Mouse (Mus musculus): ENCODE results near the gene Casc3. TPM values are rescaled to one million over a fixed set of nuclear protein-coding genes. Genes with fewer than 3 reads are reported as not detected.

Gene Casc3
- polyA plus RNA-seq (2012; rRNA removed) = 30.2 and 32.6 TPM in 2 replicates

DNA sequence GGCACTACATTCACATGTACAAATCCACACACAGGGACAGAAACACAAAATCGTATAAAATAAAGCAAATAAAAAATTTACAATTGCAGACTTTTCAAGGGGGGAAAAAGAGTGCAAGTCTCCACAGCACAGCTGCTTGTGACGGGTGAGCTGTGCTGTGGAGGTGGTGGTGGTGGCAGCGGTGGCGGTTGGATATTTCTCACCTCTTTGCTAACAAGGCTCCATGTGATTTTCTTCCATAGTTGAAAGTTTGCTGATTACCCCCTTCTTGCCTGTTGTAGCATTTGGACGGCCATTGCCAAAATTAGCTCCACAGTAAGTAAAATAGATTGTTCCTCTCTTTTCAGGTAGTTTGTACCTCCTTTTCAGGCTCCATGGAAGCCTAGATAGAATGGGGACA lies at the start of gene Casc3:
TSS of gene Casc3 (plus strand) at position 301 of the 400 bp plus-strand sequence.
- 96% methylated on average over 5 of the region's 5 CpGs for WGBS
- H3K36me3 ChIP-seq (ENCODE audit: control insufficient read depth, insufficient read depth, low read length) = peaks cover 44% of the 10 kb centered on the region

DNA sequence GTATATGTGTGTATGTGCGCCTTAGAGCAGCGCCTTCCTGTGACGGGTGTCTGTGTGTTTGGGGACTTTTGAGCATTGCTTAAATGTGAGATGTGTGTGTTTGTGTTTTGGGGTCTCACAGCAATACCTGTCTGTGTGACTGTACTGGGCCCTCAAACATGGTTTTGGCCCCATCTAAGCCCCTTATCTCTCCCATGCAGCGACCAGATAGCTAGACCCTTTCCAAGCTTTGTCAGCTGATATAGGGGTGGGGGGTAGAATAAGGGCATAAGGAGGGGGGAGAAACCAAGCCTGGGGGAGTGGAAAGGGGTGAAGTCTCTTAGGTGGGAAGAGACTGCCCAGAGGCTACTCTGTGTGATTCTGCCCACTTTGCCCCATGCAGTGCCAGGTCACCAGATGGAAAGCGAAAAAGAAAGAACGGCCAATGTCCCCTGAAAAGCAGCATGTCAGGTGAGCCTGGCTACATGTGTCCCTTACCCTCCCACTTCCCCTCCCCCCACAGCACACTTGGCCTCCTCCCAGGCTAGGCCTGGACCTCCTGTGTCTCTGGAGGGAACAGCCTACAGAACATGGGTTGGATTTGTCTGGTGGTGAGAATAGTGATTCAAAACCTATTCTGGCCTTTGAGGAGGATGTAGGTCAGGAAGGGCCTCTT lies 48.9 kb upstream of the Casc3 start:
- Histone ChIP-seq H3K36me3 (ENCODE audit: control insufficient read depth, insufficient read depth, low read length) (no peaks in the 10 kb centered on the region), H3K27me3 (ENCODE audit: control insufficient read depth, insufficient read depth, low read length) (no peaks in the 10 kb centered on the region), H3K4me3 (ENCODE audit: extremely low read depth, insufficient read depth, insufficient read length) (no peak overlapping the region), H3K4me1 (ENCODE audit: control insufficient read depth, insufficient read depth, insufficient read length) (peaks cover 9% of the 10 kb centered on the region), H3K27ac (ENCODE audit: insufficient read depth, low read length) (no peak overlapping the region)
- no peak for DNase-seq (ENCODE audit: low read depth in 1 of 2, low spot score in 2 of 2)
- TF ChIP-seq CTCF (IDR thresholded peaks at IDR 0.05; ENCODE audit: extremely low read depth, insufficient read depth, insufficient read length, insufficient replicate concordance) (no peak), POLR2A (IDR thresholded peaks at IDR 0.05; ENCODE audit: low read depth, low read length) (no peak)
- WGBS = 96% methylated on average over 6 of the region's 6 CpGs

More for the DNA sequence above, at the start of gene Casc3:
- no peak for TF ChIP-seq POLR2A (IDR thresholded peaks at IDR 0.05; ENCODE audit: low read depth, low read length)
- no peak for TF ChIP-seq CTCF (IDR thresholded peaks at IDR 0.05; ENCODE audit: extremely low read depth, insufficient read depth, insufficient read length, insufficient replicate concordance)
- peaks cover 3% of the 10 kb centered on the region; the same call in 1 of the 2 replicates for H3K4me1 ChIP-seq (ENCODE audit: control insufficient read depth, insufficient read depth, insufficient read length)
- no peak within 1 kb of the TSS for H3K4me3 ChIP-seq (ENCODE audit: extremely low read depth, insufficient read depth, insufficient read length)
- no peaks in the 10 kb centered on the region for H3K27me3 ChIP-seq (ENCODE audit: control insufficient read depth, insufficient read depth, low read length)
- H3K27ac ChIP-seq (ENCODE audit: insufficient read depth, low read length) = no peak within 1 kb of the TSS
- DNase-seq (ENCODE audit: low read depth in 1 of 2, low spot score in 2 of 2) = no peak

DNA sequence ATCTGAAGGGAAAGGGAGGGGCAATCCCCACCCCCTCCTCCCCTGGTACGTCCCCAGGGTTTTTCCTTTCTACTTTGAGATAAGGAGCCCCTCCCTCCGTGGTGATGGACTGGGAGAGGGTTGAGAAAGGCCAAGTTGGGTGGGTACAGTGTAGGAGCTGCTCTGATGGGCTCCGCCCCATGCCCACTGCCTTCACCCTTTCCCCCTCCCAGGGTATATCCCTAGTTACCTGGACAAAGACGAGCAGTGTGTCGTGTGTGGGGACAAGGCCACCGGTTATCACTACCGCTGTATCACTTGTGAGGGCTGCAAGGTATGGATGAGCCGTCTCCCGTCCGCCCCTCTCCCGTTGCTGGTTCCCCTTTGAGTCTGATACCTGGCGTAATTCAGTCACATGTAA lies 48.0 kb upstream of the Casc3 start:
- Histone ChIP-seq H3K27me3 (ENCODE audit: control insufficient read depth, insufficient read depth, low read length) (no peaks in the 10 kb centered on the region), H3K36me3 (ENCODE audit: control insufficient read depth, insufficient read depth, low read length) (no peaks in the 10 kb centered on the region), H3K4me3 (ENCODE audit: extremely low read depth, insufficient read depth, insufficient read length) (no peak overlapping the region), H3K4me1 (ENCODE audit: control insufficient read depth, insufficient read depth, insufficient read length) (peaks cover 4% of the 10 kb centered on the region; the same call in 1 of the 2 replicates), H3K27ac (ENCODE audit: insufficient read depth, low read length) (no peak overlapping the region)
- no peak for DNase-seq (ENCODE audit: low read depth in 1 of 2, low spot score in 2 of 2)
- 85% methylated on average over 12 of the region's 12 CpGs for whole genome bisulfite sequencing
- no peak for TF ChIP-seq POLR2A (IDR thresholded peaks at IDR 0.05; ENCODE audit: low read depth, low read length)
- no peak for TF ChIP-seq CTCF (IDR thresholded peaks at IDR 0.05; ENCODE audit: extremely low read depth, insufficient read depth, insufficient read length, insufficient replicate concordance)

DNA sequence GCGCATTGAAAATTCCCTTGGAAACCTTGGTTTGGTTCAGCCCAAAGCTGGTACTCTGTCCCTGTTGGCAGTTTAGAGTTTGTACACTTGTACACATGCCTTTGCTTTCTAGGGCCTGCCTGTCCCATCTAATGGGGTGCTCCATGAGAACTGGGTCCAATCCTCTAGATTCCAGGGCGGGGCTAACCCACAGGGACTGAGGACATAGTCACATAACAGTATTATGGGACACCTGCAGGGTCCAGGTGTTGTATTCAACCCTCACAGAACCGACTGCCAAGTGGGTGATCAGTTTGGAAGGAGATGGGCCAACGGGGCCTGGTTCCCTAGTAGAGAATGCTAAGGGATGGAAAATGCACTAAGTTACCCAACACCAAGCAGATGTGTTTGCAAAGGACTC lies 42.8 kb upstream of the Casc3 start:
- WGBS = 89% methylated on average over 4 of the region's 4 CpGs
- no peak overlapping the region for H3K27ac ChIP-seq (ENCODE audit: insufficient read depth, low read length)
- no peaks in the 10 kb centered on the region for H3K27me3 ChIP-seq (ENCODE audit: control insufficient read depth, insufficient read depth, low read length)
- no peak for DNase-seq (ENCODE audit: low read depth in 1 of 2, low spot score in 2 of 2)
- no peaks in the 10 kb centered on the region; the same call in 1 of the 2 replicates for H3K4me1 ChIP-seq (ENCODE audit: control insufficient read depth, insufficient read depth, insufficient read length)
- H3K36me3 ChIP-seq (ENCODE audit: control insufficient read depth, insufficient read depth, low read length) = no peaks in the 10 kb centered on the region; the same call in 1 of the 2 replicates
- no peak overlapping the region for H3K4me3 ChIP-seq (ENCODE audit: extremely low read depth, insufficient read depth, insufficient read length)
- no peak for TF ChIP-seq POLR2A (IDR thresholded peaks at IDR 0.05; ENCODE audit: low read depth, low read length)

DNA sequence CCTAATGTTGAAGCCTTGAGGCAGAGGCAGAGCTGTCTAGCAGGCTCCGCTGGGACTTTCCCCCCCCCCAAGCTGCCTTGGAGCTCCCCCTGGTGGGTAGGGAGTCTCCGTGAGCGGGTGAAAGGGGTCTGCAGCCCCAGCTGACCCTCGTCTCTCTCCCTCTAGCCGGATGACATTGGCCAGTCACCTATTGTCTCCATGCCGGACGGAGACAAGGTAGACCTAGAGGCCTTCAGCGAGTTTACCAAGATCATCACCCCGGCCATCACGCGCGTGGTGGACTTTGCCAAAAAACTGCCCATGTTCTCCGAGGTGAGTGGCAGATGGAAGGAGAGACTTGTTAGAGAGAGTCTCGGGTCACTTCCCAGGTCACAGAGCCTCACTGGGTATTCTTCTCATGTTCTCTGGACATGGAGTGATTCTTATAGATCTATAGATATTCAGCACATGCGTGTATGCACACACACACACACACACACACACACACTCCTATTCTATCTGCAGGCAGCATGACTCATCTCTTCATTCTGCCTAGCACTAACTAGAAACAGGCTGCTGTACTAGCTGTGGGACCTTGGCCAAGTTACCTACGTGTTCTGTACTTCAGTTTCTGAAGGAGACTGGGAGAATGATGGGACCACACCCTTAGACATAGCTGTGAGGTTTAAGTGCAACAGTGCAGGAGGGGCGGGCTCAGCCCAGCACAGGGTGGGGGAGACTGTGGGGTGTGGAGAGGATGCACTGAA lies 41.8 kb upstream of the Casc3 start:
- no peak for DNase-seq (ENCODE audit: low read depth in 1 of 2, low spot score in 2 of 2)
- H3K27ac ChIP-seq (ENCODE audit: insufficient read depth, low read length) = no peak overlapping the region
- peaks cover 5% of the 10 kb centered on the region; the same call in 1 of the 2 replicates for H3K4me1 ChIP-seq (ENCODE audit: control insufficient read depth, insufficient read depth, insufficient read length)
- H3K27me3 ChIP-seq (ENCODE audit: control insufficient read depth, insufficient read depth, low read length) = no peaks in the 10 kb centered on the region
- no peaks in the 10 kb centered on the region; the same call in 1 of the 2 replicates for H3K36me3 ChIP-seq (ENCODE audit: control insufficient read depth, insufficient read depth, low read length)
- WGBS = 85% methylated on average over 17 of the region's 17 CpGs
- TF ChIP-seq POLR2A (IDR thresholded peaks at IDR 0.05; ENCODE audit: low read depth, low read length) (no peak), CTCF (IDR thresholded peaks at IDR 0.05; ENCODE audit: extremely low read depth, insufficient read depth, insufficient read length, insufficient replicate concordance) (peak; percentile 17; the same call in 1 of the 2 replicates)
- H3K4me3 ChIP-seq (ENCODE audit: extremely low read depth, insufficient read depth, insufficient read length) = no peak overlapping the region

DNA sequence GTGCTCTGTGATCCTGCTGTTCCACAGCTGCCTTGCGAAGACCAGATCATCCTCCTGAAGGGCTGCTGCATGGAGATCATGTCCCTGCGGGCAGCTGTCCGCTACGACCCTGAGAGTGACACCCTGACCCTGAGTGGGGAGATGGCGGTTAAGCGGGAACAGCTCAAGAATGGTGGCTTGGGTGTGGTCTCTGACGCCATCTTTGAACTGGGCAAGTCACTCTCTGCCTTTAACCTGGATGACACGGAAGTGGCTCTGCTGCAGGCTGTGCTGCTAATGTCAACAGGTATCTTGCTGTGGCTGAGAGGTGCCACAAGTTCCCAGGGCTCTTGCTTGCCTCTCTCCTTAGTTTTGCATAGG lies 41.2 kb upstream of the Casc3 start:
- TF ChIP-seq POLR2A (IDR thresholded peaks at IDR 0.05; ENCODE audit: low read depth, low read length) = no peak
- TF ChIP-seq CTCF (IDR thresholded peaks at IDR 0.05; ENCODE audit: extremely low read depth, insufficient read depth, insufficient read length, insufficient replicate concordance) = no peak
- no peak overlapping the region for H3K4me3 ChIP-seq (ENCODE audit: extremely low read depth, insufficient read depth, insufficient read length)
- WGBS = 94% methylated on average over 8 of the region's 8 CpGs

DNA sequence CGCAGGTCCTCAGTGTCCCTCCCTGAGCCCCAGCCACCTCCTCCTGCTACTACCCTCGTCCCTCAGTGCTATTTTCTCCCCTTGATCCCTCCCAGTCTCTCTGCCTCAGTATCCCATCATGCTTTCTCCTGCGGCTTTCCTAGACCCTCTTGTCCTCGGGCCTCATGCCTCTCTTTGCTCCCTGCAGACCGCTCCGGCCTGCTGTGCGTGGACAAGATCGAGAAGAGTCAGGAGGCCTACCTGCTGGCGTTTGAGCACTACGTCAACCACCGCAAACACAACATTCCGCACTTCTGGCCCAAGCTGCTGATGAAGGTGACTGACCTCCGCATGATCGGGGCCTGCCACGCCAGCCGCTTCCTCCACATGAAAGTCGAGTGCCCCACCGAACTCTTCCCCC lies 40.6 kb upstream of the Casc3 start:
- no peak for DNase-seq (ENCODE audit: low read depth in 1 of 2, low spot score in 2 of 2)
- Histone ChIP-seq H3K27ac (ENCODE audit: insufficient read depth, low read length) (no peak overlapping the region), H3K27me3 (ENCODE audit: control insufficient read depth, insufficient read depth, low read length) (no peaks in the 10 kb centered on the region), H3K36me3 (ENCODE audit: control insufficient read depth, insufficient read depth, low read length) (no peaks in the 10 kb centered on the region; the same call in 1 of the 2 replicates), H3K4me3 (ENCODE audit: extremely low read depth, insufficient read depth, insufficient read length) (no peak overlapping the region), H3K4me1 (ENCODE audit: control insufficient read depth, insufficient read depth, insufficient read length) (peaks cover 11% of the 10 kb centered on the region)
- TF ChIP-seq CTCF (IDR thresholded peaks at IDR 0.05; ENCODE audit: extremely low read depth, insufficient read depth, insufficient read length, insufficient replicate concordance) = no peak
- no peak for TF ChIP-seq POLR2A (IDR thresholded peaks at IDR 0.05; ENCODE audit: low read depth, low read length)
- WGBS = 85% methylated on average over 18 of the region's 18 CpGs

More for the DNA sequence above, 41.2 kb upstream of the Casc3 start:
- Histone ChIP-seq H3K27ac (ENCODE audit: insufficient read depth, low read length) (no peak overlapping the region), H3K4me1 (ENCODE audit: control insufficient read depth, insufficient read depth, insufficient read length) (peaks cover 10% of the 10 kb centered on the region), H3K36me3 (ENCODE audit: control insufficient read depth, insufficient read depth, low read length) (no peaks in the 10 kb centered on the region; the same call in 1 of the 2 replicates), H3K27me3 (ENCODE audit: control insufficient read depth, insufficient read depth, low read length) (no peaks in the 10 kb centered on the region)
- DNase-seq (ENCODE audit: low read depth in 1 of 2, low spot score in 2 of 2) = no peak

Data from spleen, adult 2 months (tissue).